In the genomic region with DNA sequence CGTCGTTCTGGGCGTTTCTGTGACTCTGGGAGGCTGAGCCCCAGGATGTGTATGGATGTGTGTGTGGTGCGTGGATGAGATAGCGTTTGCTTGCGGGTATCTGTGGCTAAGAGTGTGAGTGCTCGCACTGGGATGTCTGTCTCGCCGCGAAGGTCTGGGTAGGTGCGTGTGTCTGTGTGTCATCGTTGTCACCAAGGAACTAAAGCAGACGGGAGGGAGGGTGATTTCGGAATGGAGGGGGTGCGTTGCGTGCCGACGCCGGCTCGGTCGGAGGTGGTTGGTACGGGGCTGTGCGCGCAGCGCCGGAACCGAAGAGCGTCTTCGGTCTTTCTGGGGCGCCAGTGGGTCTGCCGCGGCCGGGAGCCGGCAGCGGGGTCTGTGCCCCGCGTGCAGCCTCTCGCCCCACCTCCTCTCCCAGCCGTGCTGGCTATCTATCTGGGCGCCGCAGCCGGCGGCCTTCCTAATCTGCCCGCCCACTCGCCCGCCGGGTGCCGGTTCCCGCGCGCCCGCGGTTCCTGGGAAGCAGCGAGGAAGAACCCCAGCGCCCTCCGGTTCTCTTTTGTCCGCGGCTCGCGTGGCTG, we compare ENCODE assay signal across 8 mouse cellular contexts. TPM values are rescaled to one million over a fixed set of nuclear protein-coding genes. Genes with fewer than 3 reads are reported as not detected.
DNase-seq lines count a peak whose midpoint lies in the region; ATAC-seq and TF ChIP-seq lines count a peak whose summit lies in the region.

No protein-coding gene starts in this region.

- intact Hi-C loops in heart, postnatal 36 days (cut with DNase I), result loop anchor here (5.0 to 10.0 kb wide), 2 partner anchors 82 to 459 kb away; partner anchors contain the start of gene Ptprf
- intact Hi-C loops in left cerebral cortex, postnatal 10 days (cut with DNase I), result no loop called here

- no peaks in the 10 kb centered on the region for H3K36me3 ChIP-seq in heart, embryonic 10.5 days
- no peaks in the 10 kb centered on the region for H3K36me3 ChIP-seq in embryonic facial prominence, embryonic 15.5 days
- no peaks in the 10 kb centered on the region for H3K36me3 ChIP-seq in hindbrain, embryonic 11.5 days (ENCODE audit: control insufficient read depth, insufficient read depth, low read length)
- no peaks in the 10 kb centered on the region for H3K36me3 ChIP-seq in spleen, adult 2 months (ENCODE audit: control insufficient read depth, insufficient read depth, low read length)

- TF ChIP-seq CTCF in spleen, adult 2 months (IDR thresholded peaks at IDR 0.05; ENCODE audit: extremely low read depth, insufficient read depth, insufficient read length, insufficient replicate concordance), result no peak

- H3K9ac ChIP-seq in embryonic facial prominence, embryonic 15.5 days, result peak overlapping the region; percentile 74
- H3K9ac ChIP-seq in hindbrain, embryonic 11.5 days (ENCODE audit: low read depth, low read length), result peak overlapping the region; percentile 72

- H3K27ac ChIP-seq in heart, embryonic 10.5 days, result peak overlapping the region; percentile 93
- peak overlapping the region; percentile 90 for H3K27ac ChIP-seq in embryonic facial prominence, embryonic 15.5 days (replicated peaks)
- H3K27ac ChIP-seq in hindbrain, embryonic 11.5 days (ENCODE audit: low read depth, low read length), result peak overlapping the region; percentile 63
- H3K27ac ChIP-seq in spleen, adult 2 months (ENCODE audit: insufficient read depth, low read length), result peak overlapping the region; percentile 33; the same call in 1 of the 2 replicates

- H3K4me2 ChIP-seq in embryonic facial prominence, embryonic 15.5 days (replicated peaks), result peak overlapping the region; percentile 97
- peak overlapping the region; percentile 99 for H3K4me2 ChIP-seq in hindbrain, embryonic 11.5 days (replicated peaks; ENCODE audit: low read depth, low read length)

- peaks cover 20% of the 10 kb centered on the region for H3K4me1 ChIP-seq in heart, embryonic 10.5 days
- peaks cover 25% of the 10 kb centered on the region for H3K4me1 ChIP-seq in embryonic facial prominence, embryonic 15.5 days
- H3K4me1 ChIP-seq in hindbrain, embryonic 11.5 days (replicated peaks; ENCODE audit: control insufficient read depth, insufficient read depth, low read length), result no peaks in the 10 kb centered on the region; the same call in 1 of the 2 replicates
- H3K4me1 ChIP-seq in spleen, adult 2 months (ENCODE audit: control insufficient read depth, insufficient read depth, insufficient read length), result peaks cover 3% of the 10 kb centered on the region; the same call in 1 of the 2 replicates

- H3K4me3 ChIP-seq in heart, embryonic 10.5 days, result peak overlapping the region; percentile 94
- H3K4me3 ChIP-seq in embryonic facial prominence, embryonic 15.5 days (replicated peaks), result peak overlapping the region; percentile 83
- H3K4me3 ChIP-seq in hindbrain, embryonic 11.5 days (ENCODE audit: low read depth, low read length), result peak overlapping the region; percentile 80
- peak overlapping the region; percentile 75 for H3K4me3 ChIP-seq in spleen, adult 2 months (ENCODE audit: extremely low read depth, insufficient read depth, insufficient read length)

- H3K9me3 ChIP-seq in heart, embryonic 10.5 days, result no peaks in the 10 kb centered on the region
- no peaks in the 10 kb centered on the region for H3K9me3 ChIP-seq in embryonic facial prominence, embryonic 15.5 days (replicated peaks)
- no peaks in the 10 kb centered on the region for H3K9me3 ChIP-seq in hindbrain, embryonic 11.5 days (ENCODE audit: control insufficient read depth, low read length)

- under 1% methylated on average over 60 of the region's 60 CpGs for WGBS in heart, embryonic 10.5 days
- WGBS in embryonic facial prominence, embryonic 15.5 days, result under 1% methylated on average over 60 of the region's 60 CpGs
- under 1% methylated on average over 57 of the region's 60 CpGs for WGBS in hindbrain, embryonic 11.5 days
- 1% methylated on average over 60 of the region's 60 CpGs for WGBS in spleen, adult 2 months

- no peak for TF ChIP-seq POLR2A in spleen, adult 2 months (IDR thresholded peaks at IDR 0.05; ENCODE audit: low read depth, low read length)

- H3K27me3 ChIP-seq in heart, embryonic 10.5 days (ENCODE audit: insufficient read depth, poor library complexity, severe bottlenecking), result peaks cover 35% of the 10 kb centered on the region
- H3K27me3 ChIP-seq in embryonic facial prominence, embryonic 15.5 days, result no peaks in the 10 kb centered on the region
- H3K27me3 ChIP-seq in hindbrain, embryonic 11.5 days (ENCODE audit: control insufficient read depth, insufficient read depth, low read length), result peaks cover 2% of the 10 kb centered on the region; the same call in 1 of the 2 replicates
- H3K27me3 ChIP-seq in spleen, adult 2 months (ENCODE audit: control insufficient read depth, insufficient read depth, low read length), result peaks cover 7% of the 10 kb centered on the region; the same call in 1 of the 2 replicates

- peak; percentile 12; the same call in 1 of the 2 replicates for ATAC-seq in embryonic facial prominence, embryonic 15.5 days (ENCODE audit: insufficient number of reproducible peaks, low FRiP score, low TSS enrichment, low read depth)
- ATAC-seq in hindbrain, embryonic 11.5 days (ENCODE audit: low FRiP score), result peak; percentile 43
- peak; percentile 35 for ATAC-seq in megakaryocyte progenitor cell, adult 5-6 weeks (replicated peaks; ENCODE audit: poor library complexity)

- DNase-seq in heart, embryonic 10.5 days (ENCODE audit: low spot score), result peak; percentile 86
- DNase-seq in heart, postnatal 36 days, result no peak
- DNase-seq in adrenal gland, adult 18-20 months (ENCODE audit: low spot score in 2 of 2), result peak; percentile 57 to 64
- DNase-seq in hindbrain, embryonic 11.5 days (ENCODE audit: low spot score), result peak; percentile 73
- DNase-seq in left cerebral cortex, postnatal 10 days (ENCODE audit: extremely low spot score in 1 of 2, low spot score in 2 of 2), result peak; percentile 57 to 71
- peak in 1 of 2 experiments; percentile 10 for DNase-seq in spleen, adult 2 months (ENCODE audit: low read depth in 1 of 2, low spot score in 2 of 2)

RNA-seq across cellular contexts. Expression of gene Slc6a9, which starts 1.3 kb away (rescaled TPM):
- 12.5 and 12.8 TPM in 2 replicates for polyA plus RNA-seq in heart, embryonic 10.5 days (2016; fragmentation: Nextera tagmentation; extraction: Ambion mirVana)
- total RNA-seq in heart, postnatal 36 days (2021), result 1 to 10 TPM; 4.3 to 4.7 TPM
- total RNA-seq in adrenal gland, adult 18-20 months (2021), result 10 to 100 TPM in 1 of 2 experiments, 1 to 10 TPM in 1; 6.5 to 11.8 TPM
- polyA plus RNA-seq in embryonic facial prominence, embryonic 15.5 days (2015; fragmentation: Nextera tagmentation; extraction: Ambion mirVana), result 9.4 and 13.2 TPM in 2 replicates
- polyA plus RNA-seq in hindbrain, embryonic 11.5 days (2014; fragmentation: Nextera tagmentation; extraction: Ambion mirVana), result 6.2 and 7.1 TPM in 2 replicates
- total RNA-seq in left cerebral cortex, postnatal 10 days (2021), result 10 to 100 TPM; 40.6 to 44.6 TPM
- 0.05 TPM in 1 of 2 replicates, not detected in the other for total RNA-seq in megakaryocyte progenitor cell, adult 5-6 weeks (2015)
- total RNA-seq in megakaryocyte progenitor cell, adult 5-6 weeks (2017), result 0.21 and 2.6 TPM in 2 replicates
- 54.1 and 68.5 TPM in 2 replicates for polyA plus RNA-seq in spleen, adult 2 months (2012; rRNA removed)

RNA-seq across cellular contexts. Expression of gene Ccdc24, which starts 36.7 kb away (rescaled TPM):
- 0.79 and 1.0 TPM in 2 replicates for polyA plus RNA-seq in heart, embryonic 10.5 days (2016; fragmentation: Nextera tagmentation; extraction: Ambion mirVana)
- under 1 TPM; 0.08 to 0.33 TPM for total RNA-seq in heart, postnatal 36 days (2021)
- total RNA-seq in adrenal gland, adult 18-20 months (2021), result under 1 TPM; 0.70 to 0.99 TPM
- polyA plus RNA-seq in embryonic facial prominence, embryonic 15.5 days (2015; fragmentation: Nextera tagmentation; extraction: Ambion mirVana), result 1.5 and 3.6 TPM in 2 replicates
- 1.7 and 1.8 TPM in 2 replicates for polyA plus RNA-seq in hindbrain, embryonic 11.5 days (2014; fragmentation: Nextera tagmentation; extraction: Ambion mirVana)
- 1 to 10 TPM; 3.1 to 3.3 TPM for total RNA-seq in left cerebral cortex, postnatal 10 days (2021)
- total RNA-seq in megakaryocyte progenitor cell, adult 5-6 weeks (2015), result not detected in 2 replicates
- not detected in 2 replicates for total RNA-seq in megakaryocyte progenitor cell, adult 5-6 weeks (2017)
- polyA plus RNA-seq in spleen, adult 2 months (2012; rRNA removed), result 0.53 and 0.92 TPM in 2 replicates

RNA-seq across cellular contexts. Expression of gene B4galt2, which starts 47.7 kb away (rescaled TPM):
- polyA plus RNA-seq in heart, embryonic 10.5 days (2016; fragmentation: Nextera tagmentation; extraction: Ambion mirVana), result 14.2 and 17.7 TPM in 2 replicates
- total RNA-seq in heart, postnatal 36 days (2021), result 1 to 10 TPM; 4.7 to 5.2 TPM
- 10 to 100 TPM in 1 of 2 experiments, 1 to 10 TPM in 1; 9.9 to 12.9 TPM for total RNA-seq in adrenal gland, adult 18-20 months (2021)
- polyA plus RNA-seq in embryonic facial prominence, embryonic 15.5 days (2015; fragmentation: Nextera tagmentation; extraction: Ambion mirVana), result 31.1 and 32.0 TPM in 2 replicates
- polyA plus RNA-seq in hindbrain, embryonic 11.5 days (2014; fragmentation: Nextera tagmentation; extraction: Ambion mirVana), result 27.3 and 27.9 TPM in 2 replicates
- total RNA-seq in left cerebral cortex, postnatal 10 days (2021), result 100 to 1,000 TPM; 165 to 170 TPM
- 0.54 TPM in 2 replicates for total RNA-seq in megakaryocyte progenitor cell, adult 5-6 weeks (2015)
- not detected in 2 replicates for total RNA-seq in megakaryocyte progenitor cell, adult 5-6 weeks (2017)
- 6.5 and 7.6 TPM in 2 replicates for polyA plus RNA-seq in spleen, adult 2 months (2012; rRNA removed)

RNA-seq across cellular contexts. Expression of gene Atp6v0b, which starts 51.5 kb away (rescaled TPM):
- 208 and 209 TPM in 2 replicates for polyA plus RNA-seq in heart, embryonic 10.5 days (2016; fragmentation: Nextera tagmentation; extraction: Ambion mirVana)
- total RNA-seq in heart, postnatal 36 days (2021), result 100 to 1,000 TPM; 116 to 120 TPM
- total RNA-seq in adrenal gland, adult 18-20 months (2021), result 100 to 1,000 TPM; 222 to 245 TPM
- polyA plus RNA-seq in embryonic facial prominence, embryonic 15.5 days (2015; fragmentation: Nextera tagmentation; extraction: Ambion mirVana), result 252 and 271 TPM in 2 replicates
- polyA plus RNA-seq in hindbrain, embryonic 11.5 days (2014; fragmentation: Nextera tagmentation; extraction: Ambion mirVana), result 233 and 246 TPM in 2 replicates
- 100 to 1,000 TPM; 464 to 465 TPM for total RNA-seq in left cerebral cortex, postnatal 10 days (2021)
- total RNA-seq in megakaryocyte progenitor cell, adult 5-6 weeks (2015), result 308 and 311 TPM in 2 replicates
- 105 and 150 TPM in 2 replicates for total RNA-seq in megakaryocyte progenitor cell, adult 5-6 weeks (2017)
- polyA plus RNA-seq in spleen, adult 2 months (2012; rRNA removed), result 382 and 485 TPM in 2 replicates

RNA-seq across cellular contexts. Expression of gene Dph2, which starts 56.2 kb away (rescaled TPM):
- polyA plus RNA-seq in heart, embryonic 10.5 days (2016; fragmentation: Nextera tagmentation; extraction: Ambion mirVana), result 17.5 and 19.6 TPM in 2 replicates
- 1 to 10 TPM; 2.9 to 5.0 TPM for total RNA-seq in heart, postnatal 36 days (2021)
- total RNA-seq in adrenal gland, adult 18-20 months (2021), result 10 to 100 TPM; 11.7 to 13.3 TPM
- 15.8 and 16.7 TPM in 2 replicates for polyA plus RNA-seq in embryonic facial prominence, embryonic 15.5 days (2015; fragmentation: Nextera tagmentation; extraction: Ambion mirVana)
- polyA plus RNA-seq in hindbrain, embryonic 11.5 days (2014; fragmentation: Nextera tagmentation; extraction: Ambion mirVana), result 21.0 and 26.8 TPM in 2 replicates
- 10 to 100 TPM in 1 of 2 experiments, 1 to 10 TPM in 1; 8.0 to 10.1 TPM for total RNA-seq in left cerebral cortex, postnatal 10 days (2021)
- 9.5 and 13.0 TPM in 2 replicates for total RNA-seq in megakaryocyte progenitor cell, adult 5-6 weeks (2015)
- total RNA-seq in megakaryocyte progenitor cell, adult 5-6 weeks (2017), result 8.3 and 10.3 TPM in 2 replicates
- 20.9 and 26.4 TPM in 2 replicates for polyA plus RNA-seq in spleen, adult 2 months (2012; rRNA removed)

Comparison
In these comparisons a context has a peak if more than half of its experiments do, and no peak if none do; other contexts are left out.
1. DNase-seq: peak in heart, embryonic 10.5 days (single experiment), adrenal gland, adult 18-20 months (2 of 2), hindbrain, embryonic 11.5 days (single experiment) and left cerebral cortex, postnatal 10 days (2 of 2); none in heart, postnatal 36 days (0 of 2).
2. H3K27ac ChIP-seq: peak in every context shown above with its lines; median percentile 93 in heart, embryonic 10.5 days; 90 in embryonic facial prominence, embryonic 15.5 days; 63 in hindbrain, embryonic 11.5 days; 33 in spleen, adult 2 months.
3. RNA of gene B4galt2, which starts 47.7 kb away (total RNA-seq): 165 to 170 TPM in left cerebral cortex, postnatal 10 days; 9.9 to 12.9 TPM in adrenal gland, adult 18-20 months, 4.7 to 5.2 TPM in heart, postnatal 36 days and 0.54 TPM in megakaryocyte progenitor cell, adult 5-6 weeks; every median in the first group is over 10 times any median in the second.
4. Peak in every context shown above with its lines, with median percentiles within 50 percentile points of each other: H3K4me3 ChIP-seq and ATAC-seq.